Comparison of ENCODE assay signal across 8 mouse cellular contexts in genomic region chr14:61439141-61439660, GRCm38 (mm10). TPM values are rescaled to one million over a fixed set of nuclear protein-coding genes. Genes with fewer than 3 reads are reported as not detected.
DNase-seq lines count a peak whose midpoint lies in the region; ATAC-seq and TF ChIP-seq lines count a peak whose summit lies in the region.

No protein-coding gene starts in this region.

- DNase-seq in urinary bladder, postnatal 14 days (ENCODE audit: low spot score) = peak; percentile 51
- DNase-seq in urinary bladder, adult 18-20 months (ENCODE audit: low spot score in 2 of 2) = no peak
- peak; percentile 78 for DNase-seq in cerebellum, adult 9-11 months
- no peak for DNase-seq in gastrocnemius, adult 2 months
- peak; percentile 62 for DNase-seq in liver, postnatal 0 days
- no peak for DNase-seq in c-Kit-positive CD71-positive TER-119-positive erythroid progenitor cells, embryonic 14.5 days (ENCODE audit: low spot score)

- intact Hi-C loops in gastrocnemius, adult 2 months (cut with DNase I) = loop anchor here (2.0 to 5.0 kb wide), 2 partner anchors 47 to 106 kb away; no protein-coding TSS in a partner anchor

- H3K27me3 ChIP-seq in kidney, embryonic 15.5 days = no peaks in the 10 kb centered on the region
- no peaks in the 10 kb centered on the region for H3K27me3 ChIP-seq in liver, postnatal 0 days (ENCODE audit: insufficient read depth, low read length)
- no peaks in the 10 kb centered on the region for H3K27me3 ChIP-seq in neural tube, embryonic 15.5 days (replicated peaks)

- peak overlapping the region; percentile 96 for H3K27ac ChIP-seq in gastrocnemius, adult 2 months
- H3K27ac ChIP-seq in kidney, embryonic 15.5 days = peak overlapping the region; percentile 97
- H3K27ac ChIP-seq in liver, postnatal 0 days (ENCODE audit: low read depth) = peak overlapping the region; percentile 96
- peak overlapping the region; percentile 98 for H3K27ac ChIP-seq in neural tube, embryonic 15.5 days (replicated peaks)

- peak overlapping the region; percentile 64 for H3K4me2 ChIP-seq in kidney, embryonic 15.5 days
- peak overlapping the region; percentile 82 for H3K4me2 ChIP-seq in liver, postnatal 0 days (ENCODE audit: low read depth, low read length)
- H3K4me2 ChIP-seq in neural tube, embryonic 15.5 days = peak overlapping the region; percentile 65

- peak overlapping the region; percentile 88 for H3K4me3 ChIP-seq in gastrocnemius, adult 2 months
- H3K4me3 ChIP-seq in kidney, embryonic 15.5 days (replicated peaks) = peak overlapping the region; percentile 94
- peak overlapping the region; percentile 89 for H3K4me3 ChIP-seq in liver, postnatal 0 days (ENCODE audit: low read depth, low read length)
- peak overlapping the region; percentile 86 for H3K4me3 ChIP-seq in neural tube, embryonic 15.5 days (replicated peaks)

- ATAC-seq in kidney, embryonic 15.5 days (replicated peaks; ENCODE audit: low FRiP score) = peak; percentile 74
- peak; percentile 40 for ATAC-seq in liver, postnatal 0 days
- ATAC-seq in neural tube, embryonic 15.5 days (ENCODE audit: low FRiP score) = peak; percentile 70

- peaks cover 12% of the 10 kb centered on the region for H3K4me1 ChIP-seq in kidney, embryonic 15.5 days
- H3K4me1 ChIP-seq in liver, postnatal 0 days (ENCODE audit: insufficient read depth) = peaks cover 19% of the 10 kb centered on the region
- peaks cover 24% of the 10 kb centered on the region for H3K4me1 ChIP-seq in neural tube, embryonic 15.5 days

- no peaks in the 10 kb centered on the region for H3K36me3 ChIP-seq in kidney, embryonic 15.5 days
- H3K36me3 ChIP-seq in liver, postnatal 0 days (replicated peaks; ENCODE audit: insufficient read depth, low read length) = no peaks in the 10 kb centered on the region
- H3K36me3 ChIP-seq in neural tube, embryonic 15.5 days = no peaks in the 10 kb centered on the region

- peak overlapping the region; percentile 96 for H3K9ac ChIP-seq in kidney, embryonic 15.5 days
- peak overlapping the region; percentile 92 for H3K9ac ChIP-seq in liver, postnatal 0 days (replicated peaks)
- peak overlapping the region; percentile 90 for H3K9ac ChIP-seq in neural tube, embryonic 15.5 days (replicated peaks)

- H3K9me3 ChIP-seq in kidney, embryonic 15.5 days (replicated peaks) = no peaks in the 10 kb centered on the region
- no peaks in the 10 kb centered on the region for H3K9me3 ChIP-seq in liver, postnatal 0 days (ENCODE audit: low read length)
- no peaks in the 10 kb centered on the region for H3K9me3 ChIP-seq in neural tube, embryonic 15.5 days (replicated peaks)

- no peak for TF ChIP-seq EP300 in liver, postnatal 0 days (IDR thresholded peaks at IDR 0.05; ENCODE audit: low read depth)

- TF ChIP-seq CTCF in gastrocnemius, adult 2 months (IDR thresholded peaks at IDR 0.05) = no peak
- TF ChIP-seq CTCF in liver, postnatal 0 days (IDR thresholded peaks at IDR 0.05; ENCODE audit: low read depth) = no peak

- WGBS in kidney, embryonic 15.5 days = under 1% methylated on average over 44 of the region's 62 CpGs
- under 1% methylated on average over 33 of the region's 62 CpGs for WGBS in liver, postnatal 0 days (ENCODE audit: insufficient replicate concordance)
- WGBS in neural tube, embryonic 15.5 days = under 1% methylated on average over 42 of the region's 62 CpGs

RNA-seq across cellular contexts. Expression of gene Kpna3, which starts 0.5 kb away (rescaled TPM):
- total RNA-seq in gastrocnemius, adult 2 months (2021) = 100 to 1,000 TPM; 111 to 118 TPM
- polyA plus RNA-seq in kidney, embryonic 15.5 days (2015; fragmentation: Nextera tagmentation; extraction: Ambion mirVana) = 48.4 and 48.8 TPM in 2 replicates
- polyA plus RNA-seq in liver, postnatal 0 days (2015; fragmentation: Nextera tagmentation; extraction: Ambion mirVana) = 12.6 and 14.4 TPM in 2 replicates
- polyA plus RNA-seq in neural tube, embryonic 15.5 days (2015; fragmentation: Nextera tagmentation; extraction: Ambion mirVana) = 61.1 and 62.2 TPM in 2 replicates

Comparison
In these comparisons a context has a peak if more than half of its experiments do, and no peak if none do; other contexts are left out.
1. DNase-seq: peak in urinary bladder, postnatal 14 days (single experiment), cerebellum, adult 9-11 months (single experiment) and liver, postnatal 0 days (single experiment); none in urinary bladder, adult 18-20 months (0 of 2), gastrocnemius, adult 2 months (single experiment) and c-Kit-positive CD71-positive TER-119-positive erythroid progenitor cells, embryonic 14.5 days (single experiment).
2. Peak in every context shown above with its lines, with median percentiles within 50 percentile points of each other: H3K27ac ChIP-seq, H3K4me3 ChIP-seq, ATAC-seq, H3K4me2 ChIP-seq and H3K9ac ChIP-seq.